22 mouse cellular contexts compared by ENCODE assay signal in genomic region chr5:64827151-64827550, GRCm38 (mm10). TPM values are rescaled to one million over a fixed set of nuclear protein-coding genes. Genes with fewer than 3 reads are reported as not detected.
DNase-seq lines count a peak whose midpoint lies in the region; ATAC-seq and TF ChIP-seq lines count a peak whose summit lies in the region.
"Had no signal": no experiment of that assay in that cellular context is flagged by ENCODE, and none has a peak within 500 bp of the region (broad histone marks: within the 10 kb centered on the region; RNA-seq: fewer than 3 reads in every experiment).

No protein-coding gene starts in this region.

- H3K27ac ChIP-seq in intestine, embryonic 14.5 days (ENCODE audit: low read depth): no peak overlapping the region
- no peak overlapping the region for H3K27ac ChIP-seq in intestine, embryonic 16.5 days (ENCODE audit: low read length)
- H3K27ac ChIP-seq in ES-Bruce4 (ENCODE audit: insufficient read depth, low read length): no peak overlapping the region
- H3K27ac ChIP-seq: embryonic facial prominence, embryonic 10.5 days; embryonic facial prominence, embryonic 12.5 days; forebrain, embryonic 13.5 days; forebrain, embryonic 15.5 days had no signal

- peak; percentile 83 for DNase-seq in heart, adult 11 months
- DNase-seq in heart, adult 9 months (ENCODE audit: low spot score in 2 of 2): no peak
- DNase-seq in intestine, embryonic 14.5 days (ENCODE audit: low spot score): peak; percentile 35
- DNase-seq: adrenal gland, adult 2 months; adrenal gland, postnatal 10 days; adrenal gland, postnatal 25 days; B cell, adult 2 months; cerebellum, adult 11-12 months; cerebellum, adult 2 months; cerebellum, adult 9-10 months; cerebellum, postnatal 10 days; cerebellum, postnatal 25 days; forebrain, postnatal 0 days had no signal

- H3K27me3 ChIP-seq in intestine, embryonic 14.5 days (replicated peaks; ENCODE audit: control insufficient read depth, insufficient read depth, low read length): no peaks in the 10 kb centered on the region
- no peaks in the 10 kb centered on the region for H3K27me3 ChIP-seq in intestine, embryonic 16.5 days (replicated peaks; ENCODE audit: control insufficient read depth, insufficient read depth, low read length)
- no peaks in the 10 kb centered on the region for H3K27me3 ChIP-seq in ES-Bruce4 (ENCODE audit: control insufficient read depth, insufficient read depth, low read length, poor library complexity, severe bottlenecking)
- H3K27me3 ChIP-seq: CH12.LX; embryonic facial prominence, embryonic 12.5 days; forebrain, embryonic 13.5 days; forebrain, embryonic 15.5 days had no signal

- no peaks in the 10 kb centered on the region for H3K9me3 ChIP-seq in intestine, embryonic 14.5 days (ENCODE audit: control insufficient read depth, low read length)
- no peaks in the 10 kb centered on the region for H3K9me3 ChIP-seq in intestine, embryonic 16.5 days (ENCODE audit: control insufficient read depth, low read length)
- no peaks in the 10 kb centered on the region for H3K9me3 ChIP-seq in ES-Bruce4 (replicated peaks; ENCODE audit: control insufficient read depth, insufficient read depth, low read length, poor library complexity, severe bottlenecking)
- H3K9me3 ChIP-seq: embryonic facial prominence, embryonic 10.5 days; embryonic facial prominence, embryonic 12.5 days; forebrain, embryonic 13.5 days; forebrain, embryonic 15.5 days had no signal

- no peak overlapping the region for H3K9ac ChIP-seq in intestine, embryonic 14.5 days (ENCODE audit: low read length)
- H3K9ac ChIP-seq in intestine, embryonic 16.5 days (ENCODE audit: low read depth, low read length): no peak overlapping the region
- 0 out of 2 replicates have a peak overlapping the region, but pooled peaks have one; percentile 3 for H3K9ac ChIP-seq in ES-Bruce4 (ENCODE audit: low read depth, poor library complexity, severe bottlenecking)
- H3K9ac ChIP-seq: embryonic facial prominence, embryonic 12.5 days; forebrain, embryonic 13.5 days; forebrain, embryonic 15.5 days; forebrain, postnatal 0 days had no signal

- H3K36me3 ChIP-seq in intestine, embryonic 14.5 days (ENCODE audit: control insufficient read depth, insufficient read depth, low read length): peaks cover 95% of the 10 kb centered on the region
- peaks cover 65% of the 10 kb centered on the region for H3K36me3 ChIP-seq in intestine, embryonic 16.5 days (ENCODE audit: control insufficient read depth, insufficient read depth, low read length)
- H3K36me3 ChIP-seq in ES-Bruce4 (ENCODE audit: control insufficient read depth, insufficient read depth, low read length, poor library complexity, severe bottlenecking): peaks cover 55% of the 10 kb centered on the region

- TF ChIP-seq POLR2A in ES-Bruce4 (IDR thresholded peaks at IDR 0.05; ENCODE audit: insufficient read depth, low read length): no peak

- no peak overlapping the region for H3K4me2 ChIP-seq in intestine, embryonic 14.5 days (ENCODE audit: low read length)
- no peak overlapping the region for H3K4me2 ChIP-seq in intestine, embryonic 16.5 days (ENCODE audit: low read depth, low read length)
- H3K4me2 ChIP-seq: embryonic facial prominence, embryonic 12.5 days; forebrain, embryonic 13.5 days; forebrain, embryonic 15.5 days had no signal

- no peak for ATAC-seq in intestine, embryonic 14.5 days (replicated peaks; ENCODE audit: low FRiP score, low TSS enrichment, low read depth)
- no peak for ATAC-seq in intestine, embryonic 16.5 days
- ATAC-seq in monocyte, adult 5-6 weeks (replicated peaks; ENCODE audit: insufficient number of reproducible peaks, low FRiP score, low TSS enrichment, poor library complexity, severe bottlenecking): no peak
- ATAC-seq: CD4-positive, CD25-positive, alpha-beta regulatory T cell, adult 4 months; forebrain, embryonic 13.5 days; forebrain, embryonic 15.5 days; forebrain, postnatal 0 days had no signal

- TF ChIP-seq EP300 in ES-Bruce4 (IDR thresholded peaks at IDR 0.05; ENCODE audit: insufficient read depth, low read depth, low read length): no peak

- H3K4me1 ChIP-seq in intestine, embryonic 14.5 days (replicated peaks; ENCODE audit: control insufficient read depth, insufficient read depth, low read length): no peaks in the 10 kb centered on the region
- H3K4me1 ChIP-seq in intestine, embryonic 16.5 days (ENCODE audit: control insufficient read depth, insufficient read depth, low read length): no peaks in the 10 kb centered on the region
- peaks cover 5% of the 10 kb centered on the region for H3K4me1 ChIP-seq in ES-Bruce4 (ENCODE audit: control insufficient read depth, insufficient read depth, low read length)
- H3K4me1 ChIP-seq: embryonic facial prominence, embryonic 10.5 days; embryonic facial prominence, embryonic 12.5 days; forebrain, embryonic 15.5 days had no signal

- 98% methylated on average over 12 of the region's 12 CpGs for WGBS in intestine, embryonic 14.5 days
- 96% methylated on average over 12 of the region's 12 CpGs for WGBS in intestine, embryonic 16.5 days

- TF ChIP-seq CTCF in ES-Bruce4 (IDR thresholded peaks at IDR 0.05; ENCODE audit: low read depth, low read length): no peak

- H3K4me3 ChIP-seq in intestine, embryonic 14.5 days (ENCODE audit: low read depth, low read length): no peak overlapping the region
- no peak overlapping the region for H3K4me3 ChIP-seq in intestine, embryonic 16.5 days (ENCODE audit: low read length)
- H3K4me3 ChIP-seq in ES-Bruce4 (ENCODE audit: low read depth, low read length): no peak overlapping the region
- H3K4me3 ChIP-seq: embryonic facial prominence, embryonic 10.5 days; embryonic facial prominence, embryonic 12.5 days; forebrain, embryonic 13.5 days; forebrain, embryonic 15.5 days had no signal

RNA-seq across cellular contexts. Expression of gene Klf3, which starts 24.0 kb away (rescaled TPM):
- polyA plus RNA-seq in intestine, embryonic 14.5 days (2014; fragmentation: Nextera tagmentation; extraction: Ambion mirVana): 75.2 and 88.0 TPM in 2 replicates
- 68.1 and 71.9 TPM in 2 replicates for polyA plus RNA-seq in intestine, embryonic 16.5 days (2015; fragmentation: Nextera tagmentation; extraction: Ambion mirVana)
- 108 and 112 TPM in 2 replicates for polyA plus RNA-seq in ES-Bruce4 (2011; ENCODE audit: insufficient read depth, insufficient read length, low read depth, missing spikeins)
- total RNA-seq in monocyte, adult 5-6 weeks (2017): 144 to 183 TPM (median 159 TPM) in 3 replicates

Comparison
In these comparisons a context has a peak if more than half of its experiments do, and no peak if none do; other contexts are left out.
1. DNase-seq: peak in heart, adult 11 months (single experiment) and intestine, embryonic 14.5 days (single experiment); none in heart, adult 9 months (0 of 2).